Mouse (Mus musculus) layer of hippocampus, adult 8-10 months (tissue): ENCODE results near the gene Klhl26. TPM values are rescaled to one million over a fixed set of nuclear protein-coding genes. Genes with fewer than 3 reads are reported as not detected.

Source experiments
- DNase-seq, 2 experiments: peaks; one replicate each; pipeline ENCODE4 v3.0.0; 2022; ENCODE audit warnings: low spot score in 2 of 2
- total RNA-seq, 4 experiments: library from RNA; stranded (reverse); gene quantifications; 2 replicates each; pipeline ENCODE4 v1.2.4; 2022

The Klhl26 gene
- total RNA-seq, 4 experiments from 2014 or later: 48.4 to 56.6 (median 53.1) TPM

GRCm38 (mm10) chr8:70447639-70448420, 28.9 kb downstream of the Klhl26 start:
- DNase-seq: peak in 1 of 2 experiments; percentile 59

- DNase-seq: no peak
Measured at GRCm38 (mm10) chr8:70445988-70446387, 30.8 kb downstream of the Klhl26 start.

DNA sequence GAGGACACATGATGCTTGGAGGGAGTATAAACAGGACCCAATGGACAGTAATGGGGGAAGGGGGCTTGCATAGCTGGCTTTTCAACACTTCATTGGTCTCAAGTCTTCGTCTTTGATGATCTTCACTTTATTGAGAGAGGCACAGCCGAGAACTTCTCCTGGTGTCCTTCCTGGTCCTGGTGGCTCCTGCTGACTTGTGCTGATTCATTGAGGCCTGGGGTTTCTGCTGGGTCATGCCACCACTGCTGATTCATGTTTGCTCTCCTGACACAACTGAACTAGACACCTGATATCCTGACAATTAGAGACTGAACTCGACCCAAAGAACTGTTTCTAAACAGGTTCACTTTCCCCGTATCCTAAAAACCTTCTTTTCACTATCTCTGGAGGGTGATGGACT, 33.4 kb downstream of the Klhl26 start:
- no peak for DNase-seq

- no peak for DNase-seq
Measured at GRCm38 (mm10) chr8:70441565-70441964, 35.2 kb downstream of the Klhl26 start.

GRCm38 (mm10) chr8:70440246-70440645, 36.5 kb downstream of the Klhl26 start:
- DNase-seq: no peak

DNA sequence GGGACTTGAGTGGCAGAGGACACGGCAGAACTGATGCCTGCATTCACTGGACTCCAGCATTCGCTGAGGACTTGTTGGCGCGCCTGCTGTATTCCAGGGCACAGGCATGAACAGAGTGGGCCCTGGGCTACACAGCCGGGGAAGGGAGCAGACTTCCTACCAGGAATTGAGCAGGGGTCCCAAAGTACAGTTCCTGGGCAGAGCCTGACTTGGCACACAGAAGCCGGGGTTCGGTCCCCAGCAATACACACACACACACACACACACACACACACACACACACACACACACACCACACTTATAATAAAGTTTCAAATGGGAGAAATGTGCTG, 37.0 kb downstream of the Klhl26 start:
- DNase-seq: no peak

DNA sequence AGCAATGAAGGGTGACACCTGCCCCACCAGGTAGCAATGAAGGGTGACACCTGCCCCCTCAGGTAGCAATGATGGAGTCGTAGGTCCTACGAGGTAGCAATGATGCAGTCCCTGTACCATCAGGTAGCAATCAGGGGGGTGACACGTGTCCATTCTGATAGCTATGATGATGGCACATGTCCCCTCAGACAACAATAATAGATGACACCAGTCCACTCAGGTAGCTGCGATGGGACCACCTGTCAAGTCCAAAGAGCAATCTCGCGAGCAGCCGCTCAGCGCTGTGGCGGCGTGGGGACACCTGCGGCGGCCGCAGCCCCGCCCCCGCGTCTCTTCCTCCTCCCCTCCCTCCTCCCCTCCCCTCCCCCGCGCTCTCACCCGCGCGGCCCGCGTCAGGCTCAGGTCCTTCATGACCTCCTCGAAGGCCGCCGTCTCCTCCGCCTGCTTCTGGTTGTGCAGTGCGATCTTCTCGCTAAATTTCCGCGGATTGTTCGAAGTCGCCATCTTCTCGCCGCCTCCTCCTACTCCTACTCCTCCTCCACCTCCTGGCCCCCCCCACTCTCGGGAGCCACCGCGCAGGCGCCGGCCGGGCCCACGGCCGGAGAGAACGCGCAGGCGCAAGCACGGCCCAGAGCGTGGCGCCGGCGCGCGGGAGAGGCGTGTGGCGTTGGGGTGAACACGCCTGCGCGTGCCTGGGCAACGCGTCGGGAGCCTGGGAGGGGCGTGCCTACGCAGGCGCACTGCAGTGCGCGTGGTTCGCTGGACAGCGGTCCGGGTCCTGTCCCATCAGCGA, 37.5 kb downstream of the Klhl26 start, which contains the start of gene Crtc1:
Gene Crtc1, minus strand, starts transcription at position 525 of the 793 bp plus-strand sequence.
- DNase-seq: peak; percentile 94

GRCm38 (mm10) chr8:70438423-70438822, 38.3 kb downstream of the Klhl26 start:
- no peak for DNase-seq

DNA sequence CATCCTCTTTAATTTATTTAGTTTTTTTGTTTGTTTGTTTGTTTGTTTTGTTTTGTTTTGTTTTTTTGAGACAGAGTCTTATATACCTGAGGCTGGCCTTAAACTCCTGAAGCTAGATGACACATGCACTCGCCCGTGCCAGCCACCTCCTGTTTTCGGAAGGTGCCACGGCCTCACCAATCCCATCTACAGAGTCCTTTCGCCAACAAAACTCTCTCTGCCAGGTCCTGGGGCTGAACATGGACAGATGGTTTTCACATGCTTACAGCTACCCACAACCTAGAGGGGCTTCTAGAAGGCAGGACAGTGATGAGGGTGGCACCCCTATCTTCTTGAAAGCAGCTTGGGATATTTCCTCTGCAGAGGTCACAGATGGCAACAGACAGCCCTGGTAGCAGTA, 41.6 kb downstream of the Klhl26 start:
- no peak for DNase-seq

DNA sequence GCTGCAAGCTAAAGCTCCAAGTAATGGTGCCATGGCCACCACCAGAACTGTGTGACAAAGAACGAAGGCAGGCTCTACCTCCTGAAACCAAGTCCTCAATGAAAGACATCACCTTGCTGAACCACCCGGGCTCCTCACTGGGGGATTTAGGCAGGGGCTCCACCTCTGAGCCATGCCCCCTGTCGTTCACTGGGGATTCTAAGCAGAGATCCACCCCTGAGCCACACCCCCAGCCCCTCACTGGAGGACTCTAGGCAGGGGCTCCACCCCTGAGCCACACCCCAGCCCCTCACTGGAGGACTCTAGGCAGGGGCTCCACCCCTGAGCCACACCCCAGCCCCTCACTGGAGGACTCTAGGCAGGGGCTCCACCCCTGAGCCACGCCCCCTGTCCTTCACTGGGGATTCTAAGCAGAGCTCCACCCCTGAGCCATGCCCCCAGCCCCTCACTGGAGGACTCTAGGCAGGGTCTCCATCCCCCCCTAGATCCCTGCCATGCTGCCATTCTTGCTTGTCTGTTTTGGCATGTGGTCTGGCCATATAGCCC, 43.7 kb downstream of the Klhl26 start:
- no peak for DNase-seq

DNA sequence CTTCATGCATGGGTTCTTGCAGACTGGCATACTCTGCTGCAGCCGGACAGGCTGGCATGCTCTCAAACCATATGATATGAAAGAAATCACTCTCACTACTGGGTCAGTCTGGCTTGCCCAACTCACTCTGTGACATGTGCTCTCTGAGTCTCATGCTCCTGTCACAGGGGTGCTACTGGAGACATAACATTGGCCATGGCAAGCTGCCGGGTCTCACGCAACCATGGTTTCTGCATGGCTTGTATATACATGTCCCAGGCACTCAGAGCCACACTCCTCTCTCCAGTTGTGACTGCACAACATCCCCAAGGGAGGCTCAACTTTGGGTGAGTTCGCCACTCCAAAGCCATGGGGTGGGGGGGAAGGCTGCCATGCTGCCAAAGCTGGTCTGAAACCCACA, 45.6 kb downstream of the Klhl26 start:
- DNase-seq: no peak

GRCm38 (mm10) chr8:70426300-70426907, 50.4 kb downstream of the Klhl26 start:
- DNase-seq: no peak

DNA sequence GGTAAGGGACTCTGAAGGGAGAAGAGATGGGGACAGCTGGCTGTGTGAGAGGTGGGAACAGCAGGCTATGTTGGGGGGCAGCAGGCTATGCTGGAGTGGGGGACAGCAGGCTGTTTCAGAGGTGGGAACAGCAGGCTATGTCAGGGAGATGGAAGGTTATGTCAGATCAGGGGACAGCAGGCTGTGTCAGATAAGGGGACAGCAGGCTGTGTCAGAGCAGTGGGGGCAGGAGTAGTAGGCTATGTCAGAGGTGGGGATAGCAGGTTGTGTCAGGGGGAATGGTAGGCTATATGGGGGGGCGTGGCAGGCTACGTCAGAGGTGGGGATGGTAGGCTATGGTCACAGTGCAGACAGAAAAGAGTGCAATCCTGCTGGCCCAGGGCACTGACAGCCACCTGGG, 54.0 kb downstream of the Klhl26 start:
- DNase-seq: no peak

DNA sequence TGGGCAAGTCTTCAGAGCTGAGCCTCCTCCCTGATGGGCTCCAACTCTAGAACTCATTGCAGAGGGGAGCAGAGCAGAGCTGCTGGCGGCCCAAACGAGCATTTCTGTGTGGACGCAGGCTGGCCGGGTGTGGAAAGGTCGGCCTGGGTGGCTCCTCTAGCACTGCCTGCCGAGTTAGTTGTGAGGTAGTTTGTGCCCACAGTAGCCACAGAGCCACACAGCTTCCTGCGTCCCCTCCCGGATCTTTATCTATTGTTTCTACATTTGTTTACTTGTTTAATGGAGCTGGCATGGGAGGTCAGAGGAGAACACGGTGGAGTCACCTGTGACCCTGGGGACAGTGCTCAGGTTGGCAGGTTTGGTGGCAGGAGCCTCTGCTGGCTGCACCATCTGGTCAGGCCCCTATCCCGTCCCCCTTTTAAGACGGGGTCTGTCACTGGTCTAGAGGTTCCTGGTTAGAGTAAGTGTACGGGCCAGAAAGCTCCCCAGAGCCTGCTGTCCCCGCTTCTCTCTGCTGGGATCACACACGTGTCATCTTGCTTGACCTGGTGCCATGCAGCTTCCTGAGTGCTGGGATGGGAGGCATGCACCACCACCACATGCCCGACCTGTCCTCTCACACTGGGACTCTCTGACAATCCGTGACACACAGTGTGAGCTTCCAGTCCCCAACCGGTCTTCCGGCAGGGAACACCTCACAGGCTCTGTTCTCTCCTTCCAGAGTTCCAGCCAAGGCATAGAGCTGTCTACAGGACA, 55.2 kb downstream of the Klhl26 start:
- no peak for DNase-seq

DNA sequence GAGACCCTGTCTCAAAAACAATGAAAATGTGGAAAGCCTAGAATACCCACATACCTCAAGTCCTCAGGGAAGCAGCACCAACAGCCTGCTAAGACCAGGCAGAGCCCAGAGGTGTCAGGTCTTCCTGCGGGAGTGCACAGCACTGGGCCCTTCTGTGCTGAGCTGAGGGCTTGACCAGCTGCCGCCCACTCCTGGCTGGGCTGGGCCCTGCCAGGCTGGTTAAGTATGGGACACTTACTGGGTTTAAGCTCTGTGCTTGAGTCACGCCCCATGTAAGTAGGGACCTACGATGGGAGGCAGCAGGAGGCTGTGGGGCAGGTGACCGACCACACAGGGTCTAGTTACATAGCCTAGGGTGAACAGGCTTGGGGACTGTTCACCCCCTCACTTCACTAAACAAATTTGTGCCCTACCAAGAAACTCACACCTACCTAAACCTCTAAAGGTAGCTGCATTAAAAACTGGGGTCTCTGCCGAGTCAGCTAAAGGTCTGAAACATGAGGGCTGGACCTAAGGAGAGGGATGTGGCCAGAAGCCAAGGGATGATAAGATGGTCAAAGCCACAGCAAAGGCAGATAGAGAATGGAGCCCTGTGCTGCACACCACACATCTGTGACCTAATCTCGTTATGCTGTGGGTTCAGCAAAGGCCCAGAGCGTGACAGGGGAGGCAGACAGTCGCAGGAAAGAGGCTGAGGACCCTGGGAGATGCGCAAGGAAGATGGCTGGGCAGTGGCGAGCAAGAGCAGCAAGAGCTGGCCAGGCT, 56.7 kb downstream of the Klhl26 start:
- no peak for DNase-seq

GRCm38 (mm10) chr8:70418954-70419353, 57.8 kb downstream of the Klhl26 start:
- peak; percentile 70 to 76 for DNase-seq

- peak; percentile 70 for DNase-seq
Measured at GRCm38 (mm10) chr8:70417914-70418313, 58.9 kb downstream of the Klhl26 start.

DNA sequence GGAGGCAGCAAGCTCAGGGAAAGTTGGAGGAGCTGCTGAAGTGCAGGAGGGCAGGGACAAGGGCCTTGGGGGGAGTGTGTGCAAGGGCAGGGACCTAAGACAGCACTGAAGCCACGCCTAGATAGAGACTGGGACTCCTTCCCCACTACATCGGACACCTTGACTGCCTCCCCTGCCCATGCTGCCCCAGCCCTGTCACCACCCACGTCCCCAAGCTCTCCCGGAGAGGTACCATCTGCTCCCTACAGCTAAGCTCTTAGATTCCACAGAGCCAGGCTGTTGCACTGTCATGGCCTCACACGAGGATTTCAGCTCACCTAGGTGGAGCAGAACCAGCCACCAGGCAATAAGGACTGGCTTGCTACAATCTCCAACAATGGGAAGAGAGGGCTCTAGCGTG, 59.8 kb downstream of the Klhl26 start:
- DNase-seq: peak; percentile 67 to 70

DNA sequence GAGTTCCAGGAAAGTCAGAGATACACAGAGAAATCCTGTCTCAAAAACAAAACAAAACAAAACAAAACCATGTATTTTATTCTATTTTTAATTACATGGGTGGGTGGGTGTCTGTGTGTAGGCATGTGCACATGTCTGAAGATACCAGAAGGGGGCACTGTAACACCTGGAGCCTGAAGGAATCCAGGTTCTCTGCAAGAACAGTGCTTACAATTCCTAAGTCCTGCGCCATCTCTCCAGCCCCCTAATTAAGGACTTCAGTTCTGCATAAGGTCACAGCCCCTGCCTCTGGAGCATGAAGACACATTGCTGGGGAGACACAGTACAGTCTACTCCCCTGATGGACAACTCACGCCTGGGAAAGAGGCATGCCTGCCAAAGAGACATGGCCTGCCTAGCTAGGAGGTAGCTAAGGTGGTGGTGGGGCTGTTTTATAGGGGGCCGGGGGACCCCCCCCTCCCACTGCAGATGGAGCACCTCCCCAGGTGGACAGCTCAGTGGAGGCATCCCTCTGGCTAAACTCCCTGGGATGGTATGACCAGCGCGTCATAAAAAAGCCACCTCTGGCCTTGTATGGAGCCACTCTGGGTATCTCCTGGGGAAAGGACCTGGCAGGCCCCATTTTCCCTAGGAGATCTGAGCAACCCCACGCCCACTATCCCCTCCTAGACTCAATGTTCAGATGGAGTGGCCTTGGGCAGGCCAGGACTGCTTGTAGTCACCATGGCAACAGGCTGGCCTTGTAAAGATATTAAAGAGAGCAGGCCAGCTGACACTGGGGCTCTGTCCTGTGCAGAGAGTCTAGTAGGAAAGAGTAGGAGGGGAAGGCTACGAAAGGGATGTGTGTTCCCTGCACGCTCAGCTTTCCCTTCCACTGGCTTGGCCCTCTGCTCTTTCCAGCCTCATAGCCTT, 61.0 kb downstream of the Klhl26 start:
- DNase-seq: no peak
